Mouse (Mus musculus): ENCODE results near the gene Bmp6.

Bmp6 gene

DNA sequence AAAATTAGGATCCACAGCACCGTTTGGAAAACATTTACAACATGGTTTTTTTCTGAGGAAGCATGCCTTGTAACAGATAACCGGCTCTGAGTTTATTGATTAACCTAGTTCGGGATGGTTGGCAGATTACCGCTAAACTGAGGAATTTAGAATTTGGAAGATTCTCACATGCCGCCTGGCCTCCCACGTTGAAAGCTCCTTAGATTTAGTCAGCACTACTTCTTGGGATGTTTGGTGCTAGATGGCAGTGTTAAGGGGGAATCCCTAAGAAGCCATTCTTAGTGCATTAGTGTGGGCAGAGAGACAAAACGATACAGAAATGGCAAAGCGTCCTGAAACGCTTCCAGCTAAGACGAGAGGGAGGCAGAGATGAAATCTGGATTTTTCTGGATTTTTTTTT lies 8.1 kb downstream of the Bmp6 start:
- intact Hi-C loops (cut with DNase I) = no loop called here

DNA sequence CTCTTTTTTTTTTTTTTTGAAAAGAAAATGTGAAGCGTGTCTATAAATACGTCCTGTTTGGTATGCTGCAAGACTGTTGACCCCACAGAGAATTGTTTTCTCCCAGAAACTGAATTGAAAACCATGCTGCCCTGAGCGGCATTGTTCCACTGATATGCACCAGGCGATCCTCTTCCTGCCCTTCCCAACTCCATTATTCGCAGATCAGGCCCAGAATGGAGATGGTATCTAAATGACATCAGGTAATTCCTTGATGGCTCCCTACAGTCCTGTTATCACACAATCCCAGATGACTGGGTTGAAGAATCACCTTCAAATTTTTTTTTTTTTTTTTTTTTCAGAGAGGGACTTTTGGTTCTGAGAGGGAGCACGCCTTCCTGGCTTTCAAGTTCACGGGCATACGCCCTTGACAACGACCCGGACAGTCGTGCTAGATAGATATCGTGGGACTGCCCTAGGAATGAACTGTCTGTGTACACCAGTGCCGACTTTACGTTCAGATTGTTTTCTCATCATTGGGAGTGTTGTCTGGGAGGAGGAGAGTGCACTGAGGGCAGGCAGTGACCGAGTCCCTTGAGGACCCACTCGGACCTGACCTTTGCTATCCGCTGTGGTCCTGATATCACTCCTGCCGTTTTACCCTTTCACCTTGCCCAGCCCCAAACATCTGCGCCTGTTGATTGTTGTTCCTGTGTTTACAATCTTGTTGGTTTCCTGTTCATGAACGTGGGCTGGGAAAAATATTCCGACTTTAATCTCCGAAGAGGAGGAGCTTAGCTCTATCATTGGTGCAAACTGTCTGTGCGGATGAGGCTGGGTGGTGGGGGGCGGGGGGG lies 8.7 kb downstream of the Bmp6 start:
- intact Hi-C loops (cut with DNase I) = no loop called here

DNA sequence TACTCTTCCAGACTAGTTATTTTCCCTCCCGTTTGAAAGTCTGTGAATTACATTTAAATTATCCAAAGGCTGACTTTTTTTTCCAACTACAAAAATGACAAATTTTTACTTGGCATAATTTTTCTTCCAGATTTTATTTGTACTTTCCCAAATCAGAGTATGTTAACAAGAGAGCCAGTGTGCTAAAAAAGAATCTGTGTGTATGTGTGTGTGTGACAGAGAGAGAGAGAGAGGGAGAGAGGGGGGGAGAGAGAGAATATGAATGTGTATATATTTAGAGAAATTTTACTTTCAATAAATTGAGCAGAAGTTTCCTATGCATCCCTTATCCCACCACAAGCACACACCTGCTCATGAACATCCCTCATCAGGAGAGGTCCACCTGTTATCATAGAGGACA lies 9.4 kb downstream of the Bmp6 start:
- intact Hi-C loops (cut with DNase I) = no loop called here

DNA sequence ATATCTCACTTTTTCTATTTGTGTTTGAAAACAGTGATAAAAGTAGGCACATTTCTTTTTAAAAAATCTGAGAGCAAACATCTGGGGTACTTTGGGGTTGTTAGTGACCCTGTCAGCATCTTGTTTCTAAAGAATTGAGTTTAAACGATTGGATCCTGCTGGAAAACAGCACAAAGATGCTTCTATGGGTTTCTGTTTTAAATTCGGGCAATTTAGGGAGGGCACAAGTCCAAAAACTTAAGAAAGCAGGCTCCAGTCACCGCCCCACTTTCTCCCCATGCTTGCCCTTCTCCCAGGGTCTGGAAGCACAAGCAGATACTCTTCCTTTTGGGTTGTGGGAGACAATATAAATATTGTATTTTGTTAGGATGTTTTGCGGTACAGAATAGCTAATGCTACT lies 14.1 kb downstream of the Bmp6 start:
- intact Hi-C loops (cut with DNase I) = no loop called here

DNA sequence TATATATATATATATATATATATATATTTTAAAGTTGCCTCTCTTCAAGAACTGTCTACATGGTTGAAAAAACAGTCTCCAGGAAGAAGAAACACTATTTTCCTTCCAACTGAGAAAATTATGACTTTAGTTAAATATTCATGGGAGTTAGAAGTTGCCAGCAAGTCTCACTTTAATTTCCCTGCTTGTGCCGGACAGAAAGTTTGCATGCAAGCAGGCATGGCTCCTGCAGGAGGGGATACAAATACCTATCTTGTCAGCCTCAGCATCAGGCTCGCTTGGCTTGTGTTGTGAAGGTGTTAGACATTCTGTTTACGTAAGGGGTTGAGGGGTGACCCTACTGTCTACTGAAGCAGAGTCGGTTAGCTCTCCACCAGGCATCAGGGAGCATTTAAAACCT lies 17.8 kb downstream of the Bmp6 start:
- intact Hi-C loops (cut with DNase I) = no loop called here

DNA sequence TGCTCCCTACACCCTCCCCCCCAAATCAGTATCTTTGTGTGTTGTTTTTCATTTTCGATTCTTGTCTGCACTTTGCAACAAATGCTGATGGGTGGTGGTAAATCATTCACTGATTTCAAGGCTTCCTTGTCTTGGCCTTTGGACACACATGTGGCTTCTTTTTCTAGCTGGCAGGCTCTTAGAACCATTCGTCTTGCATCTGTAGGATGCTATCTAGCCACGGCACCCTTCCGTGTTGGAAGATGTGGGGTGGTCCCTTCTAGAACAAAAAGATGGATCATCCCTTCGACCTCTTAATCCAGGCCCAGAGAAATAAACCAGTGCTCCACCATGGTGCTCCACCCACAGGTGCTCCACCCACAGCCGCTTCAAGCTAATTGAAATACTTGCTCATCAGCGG lies 19.0 kb downstream of the Bmp6 start:
- intact Hi-C loops (cut with DNase I) = no loop called here

- intact Hi-C loops (cut with DNase I) = no loop called here
These were observed 24.7 kb downstream of the Bmp6 start for GRCm38 (mm10) chr13:38369624-38370023.

DNA sequence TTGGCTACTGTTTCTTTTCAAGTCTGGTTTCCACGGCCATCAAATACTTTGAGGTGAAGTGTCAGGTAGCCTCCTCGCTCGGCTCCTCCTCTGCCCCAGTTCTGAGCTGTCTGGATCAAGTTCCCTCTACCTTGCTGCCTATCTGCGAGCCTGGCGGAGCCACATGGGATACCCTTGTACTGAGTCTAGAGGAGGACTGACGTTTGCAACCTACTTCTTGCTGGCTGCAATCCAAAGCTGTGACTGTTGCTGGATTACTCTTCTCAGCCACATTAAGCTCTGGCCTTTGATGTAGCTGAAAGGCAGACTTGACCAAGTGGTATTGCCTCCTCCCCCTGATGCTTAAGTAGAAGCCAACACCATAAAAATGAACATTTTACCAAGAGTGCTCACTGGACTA lies 31.2 kb downstream of the Bmp6 start:
- intact Hi-C loops (cut with DNase I) = no loop called here

- intact Hi-C loops (cut with DNase I) = no loop called here
These were observed 32.4 kb downstream of the Bmp6 start for GRCm38 (mm10) chr13:38377355-38377754.

- intact Hi-C loops (cut with DNase I) = no loop called here
These were observed 34.9 kb downstream of the Bmp6 start for GRCm38 (mm10) chr13:38379806-38380205.

DNA sequence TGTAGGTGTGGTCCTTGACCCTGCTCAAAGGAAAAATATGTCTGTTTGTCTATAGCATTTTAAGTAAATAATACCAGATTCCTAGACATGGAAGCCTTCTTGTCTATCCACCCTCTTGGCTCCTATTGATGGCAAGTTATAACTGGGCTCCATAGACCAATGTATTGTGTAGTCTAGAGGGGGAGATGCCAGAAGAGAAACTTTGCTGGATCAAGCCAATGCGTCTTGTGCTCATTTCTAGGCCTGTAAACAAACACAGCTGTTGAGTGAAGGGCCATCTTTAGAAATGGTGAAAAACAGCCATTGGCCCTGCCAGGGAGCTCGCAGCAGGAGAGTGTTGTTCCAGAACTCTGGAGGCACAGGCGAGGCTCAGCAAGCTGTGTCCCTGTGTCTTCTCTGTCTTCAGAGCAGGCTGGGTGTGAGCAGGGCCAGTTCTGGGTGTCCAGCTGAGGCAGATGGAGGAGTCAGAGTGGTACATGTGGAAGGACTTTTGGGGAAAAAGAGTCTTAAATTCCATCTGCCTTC lies 41.2 kb downstream of the Bmp6 start:
- intact Hi-C loops (cut with DNase I) = no loop called here

DNA sequence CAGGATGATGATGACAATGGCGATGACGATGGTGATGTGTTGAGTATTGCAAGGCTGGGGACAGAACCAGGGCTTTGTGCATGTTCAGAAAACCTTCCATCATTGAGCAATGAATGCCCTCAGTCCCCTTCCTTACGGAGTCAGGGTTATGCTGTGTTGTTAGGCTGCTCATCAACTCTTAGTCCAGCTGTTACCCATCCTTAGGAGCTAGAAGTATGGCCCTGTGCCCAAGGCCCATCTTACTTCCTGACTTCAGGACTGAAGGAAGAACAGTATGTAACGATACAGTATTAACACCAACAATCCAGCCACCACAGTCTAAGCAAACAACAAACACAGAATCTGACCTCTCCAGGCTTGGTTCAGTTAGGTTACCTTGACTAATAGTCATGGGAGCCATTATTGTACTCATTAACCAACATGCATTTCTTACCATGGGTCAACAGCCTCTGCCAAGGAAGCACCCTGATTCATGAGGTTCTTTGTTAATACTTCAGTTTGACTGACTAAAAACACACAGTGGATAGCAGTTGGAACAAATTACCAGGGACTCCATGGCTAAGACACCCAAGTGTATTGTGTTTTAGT lies 42.6 kb downstream of the Bmp6 start:
- intact Hi-C loops (cut with DNase I) = no loop called here

DNA sequence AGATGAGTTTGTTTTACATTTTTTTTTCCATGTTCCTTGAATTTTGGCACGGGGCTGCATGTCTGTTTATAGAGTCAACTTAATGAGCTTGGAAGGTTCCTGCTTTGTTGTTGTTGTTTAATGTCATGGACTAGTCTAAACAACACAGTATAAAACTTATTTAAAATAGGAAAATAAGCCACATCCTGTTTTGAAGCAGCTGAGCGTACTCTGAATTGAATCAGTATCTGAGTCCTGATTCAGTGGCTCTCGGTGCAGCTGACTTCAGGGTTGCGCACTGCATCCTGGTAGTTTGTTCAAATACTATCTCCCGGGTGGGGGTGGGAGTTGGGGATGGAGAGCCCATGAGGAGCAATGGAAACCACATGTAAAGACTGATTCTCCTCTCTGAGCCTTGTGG lies 48.5 kb downstream of the Bmp6 start:
- intact Hi-C loops (cut with DNase I) = no loop called here

- intact Hi-C loops (cut with DNase I) = no loop called here
These were observed 50.1 kb downstream of the Bmp6 start for GRCm38 (mm10) chr13:38395026-38395425.

GRCm38 (mm10) chr13:38397007-38397545 lies 52.2 kb downstream of the Bmp6 start:
- intact Hi-C loops (cut with DNase I) = no loop called here

- intact Hi-C loops (cut with DNase I) = no loop called here
These were observed 53.8 kb downstream of the Bmp6 start for GRCm38 (mm10) chr13:38398658-38399057.

GRCm38 (mm10) chr13:38400662-38401061 lies 55.8 kb downstream of the Bmp6 start:
- intact Hi-C loops (cut with DNase I) = no loop called here

DNA sequence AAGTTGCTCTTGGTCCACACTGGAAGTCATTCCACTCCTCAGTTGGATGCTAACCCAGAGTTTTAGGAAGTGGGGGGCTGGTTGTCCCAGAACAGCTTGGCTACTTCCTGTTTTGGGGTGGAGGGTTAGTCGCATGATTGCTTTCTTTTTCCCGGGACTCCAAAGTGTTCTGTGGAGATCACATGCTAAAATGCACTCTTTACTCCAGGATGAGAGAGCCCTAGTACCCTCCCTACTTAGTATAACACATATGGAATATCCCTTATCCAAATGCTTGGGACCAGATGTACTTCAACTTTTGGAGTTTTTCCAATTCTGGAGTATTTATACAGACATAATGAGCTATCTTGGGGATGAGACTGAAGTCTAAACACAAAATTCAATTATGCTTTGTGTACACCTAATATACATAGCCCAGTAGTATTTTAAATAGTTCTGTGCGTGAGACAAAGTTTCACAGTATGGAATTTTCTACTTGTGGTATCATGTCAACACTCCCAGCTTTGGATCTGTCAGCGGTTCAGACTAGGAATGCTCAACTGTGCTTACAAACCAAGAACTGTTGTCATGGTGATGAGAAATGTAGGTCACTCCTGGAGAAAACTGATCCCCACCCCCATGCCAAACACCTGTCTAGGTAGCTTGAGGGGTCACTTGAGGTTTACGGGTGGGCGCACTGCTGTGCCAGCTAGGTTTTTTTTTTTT lies 62.9 kb downstream of the Bmp6 start:
- intact Hi-C loops (cut with DNase I) = no loop called here

GRCm38 (mm10) chr13:38408636-38409035 lies 63.7 kb downstream of the Bmp6 start:
- intact Hi-C loops (cut with DNase I) = no loop called here

DNA sequence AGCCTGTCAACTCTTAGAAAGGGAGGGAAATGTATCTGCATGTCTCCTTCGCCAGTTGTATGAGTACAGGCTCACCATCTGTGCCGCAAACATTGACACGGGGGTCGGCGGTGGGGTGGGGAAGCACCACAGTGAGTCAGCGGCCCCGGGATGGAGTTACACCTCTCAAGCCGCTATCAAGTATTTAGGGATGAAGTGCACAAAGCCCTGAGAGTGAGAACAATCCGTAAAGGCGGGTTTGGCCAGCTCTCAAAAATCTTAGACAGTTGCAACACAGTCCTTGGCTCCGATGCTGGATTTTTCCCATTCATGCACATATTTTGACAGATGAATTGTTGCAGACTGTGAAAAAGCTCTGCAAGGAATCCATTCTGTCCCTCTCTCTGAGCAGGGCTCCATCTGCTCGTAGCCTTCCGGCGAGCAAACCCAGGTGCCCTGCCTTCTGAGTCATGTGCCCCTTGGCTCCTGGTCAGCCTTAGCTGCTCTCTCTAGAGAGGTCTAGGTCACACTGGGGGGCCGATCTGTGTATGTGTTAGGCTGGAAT lies 65.5 kb downstream of the Bmp6 start:
- intact Hi-C loops (cut with DNase I) = no loop called here

- intact Hi-C loops (cut with DNase I) = no loop called here
These were observed 74.9 kb downstream of the Bmp6 start for GRCm38 (mm10) chr13:38419781-38420180.

DNA sequence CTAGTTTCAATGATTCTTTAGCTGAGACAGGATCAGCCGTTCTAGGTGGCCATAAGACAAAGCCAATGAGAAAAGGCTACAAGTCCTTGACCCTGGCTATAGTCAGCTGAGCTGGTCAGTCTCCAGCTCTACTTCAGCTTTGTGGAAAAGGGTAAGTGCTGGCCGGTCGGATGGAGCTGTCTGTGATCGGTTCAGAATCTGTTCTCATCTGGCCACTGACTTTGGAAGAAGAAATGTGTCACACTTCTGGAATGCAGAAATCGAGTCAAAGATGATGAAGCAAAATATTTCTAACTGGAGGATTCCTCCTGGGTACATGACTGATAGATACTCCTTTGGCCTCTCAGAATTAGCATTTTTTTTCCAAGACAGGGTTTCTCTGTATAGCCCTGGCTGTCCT lies 77.6 kb downstream of the Bmp6 start:
- intact Hi-C loops (cut with DNase I) = no loop called here
